Mouse (Mus musculus) midbrain, embryonic 11.5 days (tissue): ENCODE measurements around the gene Col20a1. TPM values are rescaled to one million over a fixed set of nuclear protein-coding genes. Genes with fewer than 3 reads are reported as not detected.

Experiments
- ATAC-seq: fragments of 200-750 bp; cut with Nextera tagmentation; 2 replicates; pipeline ENCODE4 v1.8.0; 2017; ENCODE audit warnings: moderate TSS enrichment, moderate library complexity; ENCODE audit not compliant: low FRiP score
- DNase-seq: peaks from one replicate; pipeline ENCODE4 v3.0.0; 2015; ENCODE audit warnings: low spot score; ENCODE audit errors: missing footprints
- H3K27ac ChIP-seq: fragments of 300-500 bp; sonication (generic); 2 replicates; pipeline ENCODE4 v1.5.1; 2014; ENCODE audit warnings: low read depth, low read length
- H3K27me3 ChIP-seq: fragments of 300-500 bp; sonication (generic); 2 replicates; pipeline ENCODE4 v1.6.1; 2014; ENCODE audit warnings: mild to moderate bottlenecking, low read length, moderate library complexity, mixed read lengths; ENCODE audit not compliant: control insufficient read depth, insufficient read depth
- H3K36me3 ChIP-seq: fragments of 300-500 bp; sonication (generic); 2 replicates; pipeline ENCODE4 v1.6.1; 2014; ENCODE audit warnings: mild to moderate bottlenecking, low read length, moderate library complexity, mixed read lengths; ENCODE audit not compliant: control insufficient read depth, insufficient read depth
- H3K4me1 ChIP-seq: fragments of 300-500 bp; sonication (generic); 2 replicates; pipeline ENCODE4 v1.6.1; 2014; ENCODE audit warnings: low read length; ENCODE audit not compliant: control insufficient read depth, insufficient read depth
- H3K4me2 ChIP-seq: fragments of 300-500 bp; sonication (generic); 2 replicates; pipeline ENCODE4 v1.6.1; 2014; ENCODE audit warnings: mild to moderate bottlenecking, moderate library complexity
- H3K4me3 ChIP-seq: fragments of 300-500 bp; sonication (generic); 2 replicates; pipeline ENCODE4 v1.5.1; 2014; ENCODE audit warnings: low read depth, low read length
- H3K9ac ChIP-seq: fragments of 300-500 bp; sonication (generic); 2 replicates; pipeline ENCODE4 v1.6.1; 2014; ENCODE audit warnings: low read length
- H3K9me3 ChIP-seq: fragments of 300-500 bp; sonication (generic); 2 replicates; pipeline ENCODE4 v1.6.1; 2016; ENCODE audit warnings: low read length; ENCODE audit not compliant: control insufficient read depth
- WGBS: fragments of 180-500 bp; shearing (Covaris S2); extraction: QIAGEN DNeasy Blood & Tissue Kit; methylation state at CpG from one replicate; pipeline ENCODE4 v1.1.7; 2014; 5-methylcytosine and 5-hydroxymethylcytosine counted together
- polyA plus RNA-seq: library from polyadenylated mRNA; unstranded; fragments of >200 nt; fragmentation: Nextera tagmentation; extraction: Ambion mirVana; gene quantifications from 2 replicates; pipeline ENCODE4 v1.2.1, GENCODE M21; 2014

The Col20a1 gene
- polyA plus RNA-seq, 1 experiment from 2014 or later, result 0.26 TPM

- Histone ChIP-seq H3K27me3 (no peaks in the 10 kb centered on the region; the same call in 1 of the 2 replicates), H3K36me3 (no peaks in the 10 kb centered on the region; the same call in 1 of the 2 replicates), H3K4me2 (no peak overlapping the region), H3K27ac (no peak overlapping the region), H3K4me1 (no peaks in the 10 kb centered on the region), H3K9me3 (no peaks in the 10 kb centered on the region), H3K9ac (no peak overlapping the region), H3K4me3 (no peak overlapping the region)
- WGBS, result 81% methylated on average over 11 of the region's 11 CpGs
- no peak for DNase-seq
- no peak for ATAC-seq
Measured at GRCm38 (mm10) chr2:181031406-181031934, 45.1 kb downstream of the Col20a1 start.

GRCm38 (mm10) chr2:181032407-181032806 is 46.1 kb downstream of the Col20a1 start:
- Histone ChIP-seq H3K9me3 (no peaks in the 10 kb centered on the region), H3K27ac (no peak overlapping the region), H3K27me3 (no peaks in the 10 kb centered on the region; the same call in 1 of the 2 replicates), H3K4me1 (no peaks in the 10 kb centered on the region; the same call in 1 of the 2 replicates), H3K4me3 (no peak overlapping the region), H3K9ac (no peak overlapping the region), H3K36me3 (no peaks in the 10 kb centered on the region; the same call in 1 of the 2 replicates), H3K4me2 (no peak overlapping the region)
- DNase-seq (no peak), ATAC-seq (no peak)
- 58% methylated on average over 5 of the region's 5 CpGs for WGBS

GRCm38 (mm10) chr2:181033310-181033709 is 47.0 kb downstream of the Col20a1 start:
- WGBS, result 78% methylated on average over 6 of the region's 6 CpGs
- no peak overlapping the region for H3K4me2 ChIP-seq
- DNase-seq (no peak), ATAC-seq (no peak)
- H3K27me3 ChIP-seq, result peaks cover 5% of the 10 kb centered on the region
- no peaks in the 10 kb centered on the region for H3K9me3 ChIP-seq
- no peak overlapping the region for H3K9ac ChIP-seq
- no peaks in the 10 kb centered on the region; the same call in 1 of the 2 replicates for H3K4me1 ChIP-seq
- no peak overlapping the region for H3K4me3 ChIP-seq
- H3K36me3 ChIP-seq, result no peaks in the 10 kb centered on the region; the same call in 1 of the 2 replicates
- H3K27ac ChIP-seq, result no peak overlapping the region

- 84% methylated on average over 7 of the region's 7 CpGs for WGBS
Measured at GRCm38 (mm10) chr2:181035186-181035585, 48.9 kb downstream of the Col20a1 start.

GRCm38 (mm10) chr2:181036561-181036960 is 50.2 kb downstream of the Col20a1 start:
- ATAC-seq, result no peak
- Histone ChIP-seq H3K4me1 (peaks cover 6% of the 10 kb centered on the region), H3K9me3 (no peaks in the 10 kb centered on the region), H3K36me3 (no peaks in the 10 kb centered on the region; the same call in 1 of the 2 replicates), H3K27ac (no peak overlapping the region), H3K27me3 (peaks cover 19% of the 10 kb centered on the region), H3K9ac (no peak overlapping the region), H3K4me2 (no peak overlapping the region), H3K4me3 (no peak overlapping the region)
- WGBS, result 88% methylated on average over 6 of the region's 6 CpGs
- DNase-seq, result peak; percentile 61

More at GRCm38 (mm10) chr2:181035186-181035585, 48.9 kb downstream of the Col20a1 start:
- Histone ChIP-seq H3K36me3 (no peaks in the 10 kb centered on the region; the same call in 1 of the 2 replicates), H3K27me3 (peaks cover 13% of the 10 kb centered on the region), H3K4me1 (peaks cover 6% of the 10 kb centered on the region), H3K27ac (no peak overlapping the region), H3K9ac (no peak overlapping the region), H3K4me3 (no peak overlapping the region), H3K9me3 (no peaks in the 10 kb centered on the region), H3K4me2 (no peak overlapping the region)
- ATAC-seq (no peak), DNase-seq (peak; percentile 26)

- Histone ChIP-seq H3K27me3 (peaks cover 19% of the 10 kb centered on the region), H3K4me2 (peak overlapping the region; percentile 87), H3K9me3 (no peaks in the 10 kb centered on the region), H3K36me3 (no peaks in the 10 kb centered on the region; the same call in 1 of the 2 replicates), H3K9ac (peak overlapping the region; percentile 83), H3K27ac (peak overlapping the region; percentile 11; the same call in 1 of the 2 replicates), H3K4me1 (peaks cover 27% of the 10 kb centered on the region), H3K4me3 (peak overlapping the region; percentile 57)
- peak; percentile 54 for ATAC-seq
- under 1% methylated on average over 52 of the region's 63 CpGs for WGBS
- no peak for DNase-seq
Measured at GRCm38 (mm10) chr2:181038644-181039355, 52.5 kb downstream of the Col20a1 start.

- no peaks in the 10 kb centered on the region; the same call in 1 of the 2 replicates for H3K36me3 ChIP-seq
- H3K27ac ChIP-seq, result no peak overlapping the region
- peak overlapping the region; percentile 83 for H3K9ac ChIP-seq
- no peaks in the 10 kb centered on the region for H3K9me3 ChIP-seq
- H3K27me3 ChIP-seq, result peaks cover 19% of the 10 kb centered on the region
- DNase-seq, result peak; percentile 97
- H3K4me3 ChIP-seq, result peak overlapping the region; percentile 57
- peak overlapping the region; percentile 87 for H3K4me2 ChIP-seq
- H3K4me1 ChIP-seq, result peaks cover 32% of the 10 kb centered on the region
- 0% methylated on average over 16 of the region's 16 CpGs for WGBS
- peak; percentile 20 for ATAC-seq
Measured at GRCm38 (mm10) chr2:181039356-181039680, 53.0 kb downstream of the Col20a1 start.

- Histone ChIP-seq H3K4me3 (no peak overlapping the region), H3K4me1 (peaks cover 33% of the 10 kb centered on the region), H3K9me3 (no peaks in the 10 kb centered on the region), H3K36me3 (no peaks in the 10 kb centered on the region), H3K27ac (no peak overlapping the region; the same call in none of the 2 replicates), H3K9ac (no peak overlapping the region), H3K27me3 (peaks cover 19% of the 10 kb centered on the region), H3K4me2 (no peak overlapping the region)
- DNase-seq, result peak; percentile 89
- WGBS, result 4% methylated on average over 7 of the region's 7 CpGs
- ATAC-seq, result peak; percentile 25
Measured at GRCm38 (mm10) chr2:181041941-181042340, 55.6 kb downstream of the Col20a1 start.

GRCm38 (mm10) chr2:181042376-181042775 is 56.0 kb downstream of the Col20a1 start:
- peaks cover 19% of the 10 kb centered on the region for H3K27me3 ChIP-seq
- no peaks in the 10 kb centered on the region for H3K9me3 ChIP-seq
- peak overlapping the region; percentile 7; the same call in 1 of the 2 replicates for H3K9ac ChIP-seq
- DNase-seq, result no peak
- peak overlapping the region; percentile 58 for H3K27ac ChIP-seq
- peak; percentile 36; the same call in 1 of the 2 replicates for ATAC-seq
- no peaks in the 10 kb centered on the region for H3K36me3 ChIP-seq
- H3K4me2 ChIP-seq, result no peak overlapping the region
- no peak overlapping the region for H3K4me3 ChIP-seq
- peaks cover 33% of the 10 kb centered on the region for H3K4me1 ChIP-seq
